Mouse (Mus musculus): ENCODE results near the gene Ntrk3. TPM values are rescaled to one million over a fixed set of nuclear protein-coding genes. Genes with fewer than 3 reads are reported as not detected.

Gene Ntrk3
- total RNA-seq, 2 experiments from 2014 or later: not detected

DNA sequence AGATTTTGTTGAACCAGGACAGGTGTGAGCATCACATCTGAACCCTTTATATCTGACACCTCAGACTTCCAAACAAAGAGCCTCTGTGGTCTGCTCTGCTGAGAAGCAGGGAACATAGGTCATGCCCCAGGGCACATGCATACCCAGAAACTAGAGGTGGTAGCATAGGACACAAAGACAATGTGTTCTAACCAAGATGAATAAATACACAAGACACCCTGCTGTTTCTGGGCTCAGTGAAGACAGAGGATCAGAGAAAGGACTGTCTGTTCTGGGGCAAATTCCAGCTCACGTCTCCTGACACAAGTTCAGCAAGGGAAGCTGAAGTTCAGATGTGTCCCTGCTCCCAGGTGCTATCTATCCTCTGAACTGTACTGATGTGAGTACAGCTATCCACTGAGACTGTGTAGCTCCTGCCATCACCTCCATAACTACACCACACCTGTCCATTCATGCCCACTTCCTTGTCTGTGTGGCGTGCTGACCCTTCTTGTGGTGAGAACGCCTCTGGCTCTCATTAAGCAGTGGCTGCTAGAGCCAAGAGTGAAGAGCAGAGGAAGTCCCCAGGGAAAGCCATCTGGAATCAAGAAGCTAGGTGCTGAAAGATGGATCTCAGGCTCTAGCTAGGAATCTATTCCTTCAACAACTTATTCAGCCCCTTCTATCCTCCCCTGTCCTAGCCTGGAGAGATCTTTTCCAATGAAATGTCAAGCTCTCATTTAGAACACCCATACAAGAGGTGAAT is 468.1 kb downstream of the Ntrk3 start:
- ATAC-seq (replicated peaks; ENCODE audit: low FRiP score, poor library complexity, severe bottlenecking): no peak

GRCm38 (mm10) chr7:78267461-78268007 is 470.3 kb downstream of the Ntrk3 start:
- ATAC-seq (replicated peaks; ENCODE audit: low FRiP score, poor library complexity, severe bottlenecking): no peak

DNA sequence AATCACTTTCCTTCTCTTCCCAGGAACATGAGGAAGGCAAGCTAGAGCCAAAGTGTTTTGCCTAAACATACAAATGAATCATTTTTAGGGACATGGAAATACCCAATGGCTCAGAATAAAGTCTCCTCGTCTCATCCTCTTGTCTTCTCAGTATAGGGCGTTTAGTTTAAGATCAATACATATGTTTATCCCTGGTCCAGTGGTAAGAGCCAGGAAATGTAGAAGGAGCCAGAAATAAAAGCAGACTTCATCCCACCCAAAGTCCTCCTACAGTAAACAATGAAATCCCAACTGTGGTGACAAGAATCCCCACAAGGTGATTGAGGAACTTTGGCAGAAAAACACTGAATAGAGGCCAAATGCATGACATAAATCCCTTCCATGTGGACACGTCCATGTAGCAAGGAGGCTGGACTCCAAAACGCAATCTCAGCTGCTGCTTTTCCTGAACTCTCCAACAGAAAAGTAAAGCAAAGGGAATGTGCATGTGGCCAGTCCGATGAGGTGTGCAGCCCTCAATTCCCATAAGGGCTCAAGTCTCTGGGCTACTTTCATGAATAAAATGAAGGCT is 473.3 kb downstream of the Ntrk3 start:
- ATAC-seq (replicated peaks; ENCODE audit: low FRiP score, poor library complexity, severe bottlenecking): no peak

DNA sequence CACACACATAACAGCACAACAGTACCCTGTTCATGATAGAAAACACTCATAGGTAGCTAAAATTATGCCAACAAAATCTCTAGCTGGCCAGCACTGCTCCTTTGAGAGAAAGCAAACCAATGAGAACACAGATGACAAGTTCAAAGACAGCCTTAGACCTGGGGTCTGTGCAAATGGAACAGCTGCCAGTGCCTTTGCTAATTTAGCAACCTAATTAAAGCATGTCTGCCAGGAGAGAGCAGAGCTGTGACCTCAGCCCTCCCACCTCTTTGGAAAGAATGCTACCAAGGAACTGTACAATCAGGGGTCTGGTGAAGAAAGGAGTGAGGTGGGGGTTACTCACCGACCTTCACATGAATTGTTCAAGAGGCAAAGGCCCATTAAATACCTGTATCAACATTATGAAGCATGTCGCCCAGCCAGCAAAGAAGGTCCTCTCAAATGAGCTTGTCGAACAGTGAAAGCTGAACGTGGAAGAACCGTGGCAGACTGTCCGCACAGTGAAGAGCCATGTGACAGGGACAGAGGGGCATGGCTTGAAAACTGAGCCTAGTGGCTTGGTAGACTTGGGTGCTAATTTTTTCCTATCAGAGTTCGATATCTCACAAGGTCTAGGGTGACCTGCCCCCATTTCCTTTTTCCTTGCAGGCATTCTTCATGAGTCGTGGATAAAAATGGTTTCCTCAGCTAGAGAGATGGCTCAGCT is 476.2 kb downstream of the Ntrk3 start:
- ATAC-seq (replicated peaks; ENCODE audit: low FRiP score, poor library complexity, severe bottlenecking): no peak

DNA sequence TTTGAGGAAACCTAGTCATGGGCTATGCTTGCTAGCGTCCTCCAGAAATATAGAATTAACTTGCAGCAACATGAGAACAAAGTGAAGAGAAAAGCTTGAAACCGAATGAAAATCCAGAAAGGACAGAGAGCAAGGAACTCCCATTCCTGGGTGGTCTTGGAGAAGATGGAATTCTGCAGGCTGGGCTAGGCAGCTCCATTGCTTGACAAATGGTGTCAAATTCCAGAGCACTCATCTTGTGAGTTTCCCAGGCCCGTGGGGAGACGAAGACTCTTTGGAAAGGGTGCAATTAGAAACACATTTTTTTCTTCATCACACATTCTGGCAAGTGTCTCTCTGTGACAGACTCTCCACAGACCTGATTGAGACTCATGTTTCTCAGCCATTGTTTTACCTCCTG is 479.7 kb downstream of the Ntrk3 start:
- no peak for ATAC-seq (replicated peaks; ENCODE audit: low FRiP score, poor library complexity, severe bottlenecking)

- no peak for ATAC-seq (replicated peaks; ENCODE audit: low FRiP score, poor library complexity, severe bottlenecking)
Observed at GRCm38 (mm10) chr7:78253777-78254385, 483.9 kb downstream of the Ntrk3 start.

DNA sequence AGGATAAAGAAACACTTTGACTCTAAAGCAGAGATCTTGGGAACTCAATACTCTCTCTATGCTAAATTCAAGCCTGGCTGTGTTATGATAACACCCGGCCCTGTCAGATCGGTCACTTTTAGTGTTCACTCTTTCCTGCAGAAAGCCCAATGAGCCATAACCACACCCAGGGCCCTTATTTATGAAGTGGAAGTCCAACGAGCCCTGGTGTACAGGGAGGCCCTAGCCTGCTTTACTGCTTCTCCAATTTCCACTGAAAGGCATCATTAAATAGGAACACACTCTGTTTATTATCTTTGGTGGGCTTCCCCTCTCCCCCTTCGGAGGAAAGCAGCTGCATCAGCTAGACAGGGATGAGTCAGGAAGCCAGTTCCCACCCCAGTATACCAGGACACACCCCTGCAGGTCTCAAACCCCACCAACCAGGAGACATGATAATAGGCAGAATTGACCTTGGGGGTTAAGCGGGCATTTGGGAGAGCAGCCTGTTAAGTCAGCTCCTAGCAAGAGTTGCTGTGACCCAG is 489.6 kb downstream of the Ntrk3 start:
- ATAC-seq (replicated peaks; ENCODE audit: low FRiP score, poor library complexity, severe bottlenecking): no peak

GRCm38 (mm10) chr7:78239012-78239411 is 498.8 kb downstream of the Ntrk3 start:
- no peak for ATAC-seq (replicated peaks; ENCODE audit: low FRiP score, poor library complexity, severe bottlenecking)

DNA sequence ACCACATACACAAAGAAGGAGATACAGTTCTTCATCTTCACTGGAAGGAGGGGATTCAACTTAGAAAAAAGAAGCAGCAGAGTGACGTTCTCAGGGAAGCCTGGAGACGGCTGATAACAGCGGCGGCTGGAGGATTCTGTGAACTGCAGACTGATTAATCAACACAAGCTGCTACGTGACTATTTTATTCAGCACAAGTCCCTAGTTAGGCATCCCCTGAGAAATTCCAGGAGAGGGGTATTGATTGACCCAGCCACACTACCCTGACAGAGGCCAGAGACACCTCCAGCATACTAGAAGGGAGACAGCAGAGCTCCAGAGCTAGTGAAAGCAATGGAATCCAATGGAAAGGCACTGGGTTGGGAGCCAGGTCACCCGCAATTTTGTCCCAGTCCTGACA is 516.1 kb downstream of the Ntrk3 start:
- ATAC-seq (replicated peaks; ENCODE audit: low FRiP score, poor library complexity, severe bottlenecking): no peak

- no peak for ATAC-seq (replicated peaks; ENCODE audit: low FRiP score, poor library complexity, severe bottlenecking)
Observed at GRCm38 (mm10) chr7:78220949-78221348, 516.9 kb downstream of the Ntrk3 start.

DNA sequence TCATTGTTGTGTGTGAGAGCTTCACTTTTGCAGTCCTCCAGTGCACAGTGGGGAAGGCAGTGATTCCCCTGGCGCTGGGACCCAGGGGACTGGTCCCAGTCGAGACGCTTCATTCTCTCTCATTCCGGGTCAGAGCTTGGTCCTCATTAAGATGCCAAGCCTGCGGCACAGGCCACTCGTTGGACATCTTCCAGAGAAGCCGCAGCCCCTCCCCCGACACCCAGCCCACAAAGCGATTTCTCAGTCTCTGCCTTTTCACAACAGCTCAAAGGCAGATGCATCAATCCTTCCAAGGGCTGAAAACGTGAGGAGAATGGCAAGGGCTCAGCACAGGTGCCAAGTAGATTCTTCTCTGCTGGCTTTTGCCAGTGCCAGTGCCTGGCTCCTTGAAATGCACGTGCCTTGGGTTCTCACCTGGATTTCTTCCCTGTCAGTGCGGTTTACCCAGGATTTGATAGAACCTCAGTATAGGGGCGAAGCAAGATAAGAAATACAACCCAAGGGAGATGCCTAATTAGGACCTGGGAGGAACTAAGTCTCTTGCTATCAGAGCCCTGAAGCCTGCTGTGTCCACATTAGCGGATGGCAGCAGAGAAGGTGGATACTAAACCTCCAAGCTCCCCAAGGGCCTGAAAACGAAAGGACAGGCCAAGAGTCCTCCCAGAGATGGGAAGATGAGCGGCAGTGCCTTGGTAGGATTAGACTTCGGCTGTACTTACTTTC is 546.7 kb downstream of the Ntrk3 start:
- ATAC-seq (replicated peaks; ENCODE audit: low FRiP score, poor library complexity, severe bottlenecking): no peak

GRCm38 (mm10) chr7:78185578-78185977 is 552.2 kb downstream of the Ntrk3 start:
- no peak for ATAC-seq (replicated peaks; ENCODE audit: low FRiP score, poor library complexity, severe bottlenecking)

- no peak for ATAC-seq (replicated peaks; ENCODE audit: low FRiP score, poor library complexity, severe bottlenecking)
Observed at GRCm38 (mm10) chr7:78183396-78183795, 554.4 kb downstream of the Ntrk3 start.

- ATAC-seq (replicated peaks; ENCODE audit: low FRiP score, poor library complexity, severe bottlenecking): no peak
Observed at GRCm38 (mm10) chr7:78179996-78180665, 557.7 kb downstream of the Ntrk3 start.

DNA sequence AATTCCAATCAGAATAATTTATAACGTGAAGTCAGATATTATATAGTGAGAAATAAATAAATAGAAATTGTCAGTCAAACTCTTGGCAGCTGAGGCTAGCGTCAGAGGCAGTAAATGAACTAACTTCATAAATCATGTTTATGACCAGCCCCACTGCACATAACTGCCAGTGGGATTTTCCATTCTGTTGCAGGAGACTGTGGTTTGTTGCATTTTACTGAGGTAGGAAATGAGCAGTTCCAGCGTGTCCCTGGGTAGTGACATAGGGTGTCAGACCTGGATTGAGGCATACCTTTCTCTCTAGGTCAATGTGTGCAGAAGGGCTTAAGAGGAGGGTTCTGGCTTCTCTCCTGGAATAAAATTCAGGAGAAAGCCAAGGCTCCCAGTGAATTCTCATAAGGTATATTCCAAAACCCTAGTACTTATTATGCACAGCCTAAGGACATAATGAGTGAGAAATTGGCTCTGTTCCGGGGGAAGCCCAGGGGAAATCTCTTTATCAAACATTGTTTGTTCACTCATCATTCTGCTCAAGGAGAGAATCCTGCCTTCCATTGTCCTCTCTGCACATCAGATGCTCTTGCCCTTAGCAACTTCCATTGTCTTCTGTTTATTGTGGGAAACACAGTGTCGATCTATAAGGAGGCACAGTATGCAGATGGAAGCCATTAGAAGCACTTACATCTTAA is 565.4 kb downstream of the Ntrk3 start:
- ATAC-seq (replicated peaks; ENCODE audit: low FRiP score, poor library complexity, severe bottlenecking): no peak

DNA sequence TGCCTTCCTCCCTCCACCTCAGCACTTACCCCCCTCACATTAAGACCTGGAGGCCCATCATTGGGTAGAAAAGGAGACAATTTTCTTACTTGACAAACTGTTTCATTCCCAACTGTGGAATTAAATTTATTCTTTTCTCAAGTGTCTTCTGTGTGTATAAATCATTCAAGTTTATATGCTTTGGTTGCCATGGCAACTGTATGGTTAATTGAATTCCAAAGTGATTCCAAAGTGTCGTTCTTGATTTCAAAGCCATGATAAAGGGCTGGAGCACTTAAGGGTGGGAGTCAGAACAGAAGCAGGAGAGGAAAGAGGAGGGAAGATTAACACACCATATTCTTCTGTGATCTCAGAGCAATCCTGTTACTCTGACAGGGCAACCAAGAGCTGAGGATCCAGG is 572.3 kb downstream of the Ntrk3 start:
- no peak for ATAC-seq (replicated peaks; ENCODE audit: low FRiP score, poor library complexity, severe bottlenecking)

DNA sequence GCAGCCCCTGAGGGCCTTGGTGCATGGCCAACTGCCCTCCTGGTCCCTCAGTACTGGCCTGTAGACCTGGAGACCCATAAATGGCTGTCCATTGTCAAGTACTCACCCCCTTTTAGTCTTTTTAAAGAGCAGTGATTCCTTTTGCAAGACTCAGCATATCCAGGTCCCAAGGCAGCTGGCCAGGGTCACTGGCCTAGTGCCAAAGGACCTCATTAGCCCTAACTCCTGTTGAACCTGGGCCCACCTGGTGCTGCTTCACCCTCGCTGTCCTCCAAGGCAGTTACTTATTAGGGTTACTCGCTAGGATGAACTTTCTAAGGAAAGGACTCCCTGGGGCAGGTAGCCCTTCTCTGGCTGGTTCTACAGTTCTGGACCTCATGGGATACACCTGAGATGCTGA is 579.9 kb downstream of the Ntrk3 start:
- ATAC-seq (replicated peaks; ENCODE audit: low FRiP score, poor library complexity, severe bottlenecking): no peak

GRCm38 (mm10) chr7:78145251-78145650 is 592.6 kb downstream of the Ntrk3 start:
- ATAC-seq (replicated peaks; ENCODE audit: low FRiP score, poor library complexity, severe bottlenecking): no peak

DNA sequence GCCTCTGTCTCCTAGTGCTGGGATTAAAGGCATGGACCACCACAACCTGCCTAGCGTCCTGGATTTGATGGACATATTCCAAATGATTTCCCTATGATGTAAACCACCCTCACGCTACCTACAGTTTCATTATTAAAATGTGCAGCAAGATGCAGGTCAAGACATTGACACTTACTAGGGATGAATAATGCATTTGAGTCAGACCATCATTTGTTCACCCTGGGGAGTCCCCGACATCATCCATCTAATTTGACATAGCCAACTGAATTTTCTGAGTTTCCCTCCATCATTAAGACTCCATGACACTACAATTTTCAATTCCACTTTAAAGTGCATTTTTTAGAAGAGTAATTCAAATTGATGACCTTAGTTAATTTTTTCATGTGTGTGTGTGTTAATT is 593.0 kb downstream of the Ntrk3 start:
- no peak for ATAC-seq (replicated peaks; ENCODE audit: low FRiP score, poor library complexity, severe bottlenecking)
